Mouse (Mus musculus) forebrain, embryonic 14.5 days (tissue): ENCODE results near the gene Kcnma1. TPM values are rescaled to one million over a fixed set of nuclear protein-coding genes. Genes with fewer than 3 reads are reported as not detected.
A peak's percentile ranks its signal among the peaks of the same experiment; 100 is the strongest.

Experiments used
- ATAC-seq: fragments of 200-750 bp; cut with Nextera tagmentation; 2 replicates; pipeline ENCODE4 v1.8.0; 2017; ENCODE audit warnings: mild to moderate bottlenecking, moderate library complexity
- DNase-seq: peaks from one replicate; pipeline ENCODE4 v3.0.0-alpha.2; 2015; ENCODE audit warnings: low spot score
- H3K27ac ChIP-seq: fragments of 300-500 bp; sonication (generic); 2 replicates; pipeline ENCODE4 v1.5.1; 2014; ENCODE audit warnings: low read depth, mild to moderate bottlenecking, control low read depth, low read length, moderate library complexity
- H3K27me3 ChIP-seq: fragments of 300-500 bp; sonication (generic); replicated peaks from 2 replicates; pipeline ENCODE4 v1.6.1; 2014; ENCODE audit warnings: low read length, control low read depth, mixed read lengths; ENCODE audit not compliant: control insufficient read depth, insufficient read depth
- H3K36me3 ChIP-seq: fragments of 300-500 bp; sonication (generic); 2 replicates; pipeline ENCODE4 v1.6.1; 2014; ENCODE audit warnings: low read length, control low read depth; ENCODE audit not compliant: control insufficient read depth, insufficient read depth
- H3K4me1 ChIP-seq: fragments of 300-500 bp; sonication (generic); 2 replicates; pipeline ENCODE4 v1.6.1; 2014; ENCODE audit warnings: antibody characterized with exemption, low read length, control low read depth; ENCODE audit not compliant: control insufficient read depth, insufficient read depth
- H3K4me2 ChIP-seq: fragments of 300-500 bp; sonication (generic); 2 replicates; pipeline ENCODE4 v1.6.1; 2014; ENCODE audit warnings: mild to moderate bottlenecking, control low read depth, low read length
- H3K4me3 ChIP-seq: fragments of 300-500 bp; sonication (generic); 2 replicates; pipeline ENCODE4 v1.5.1; 2014; ENCODE audit warnings: low read depth, low read length, control low read depth
- H3K9ac ChIP-seq: fragments of 300-500 bp; sonication (generic); 2 replicates; pipeline ENCODE4 v1.6.1; 2014; ENCODE audit warnings: mild to moderate bottlenecking, low read length, control low read depth, moderate library complexity
- H3K9me3 ChIP-seq: fragments of 300-500 bp; sonication (generic); replicated peaks from 2 replicates; pipeline ENCODE4 v1.6.1; 2016; ENCODE audit warnings: low read length, control low read depth, mixed read lengths; ENCODE audit not compliant: control insufficient read depth
- WGBS: fragments of 180-500 bp; shearing (Covaris S2); extraction: QIAGEN DNeasy Blood & Tissue Kit; methylation state at CpG from one replicate; pipeline ENCODE4 v1.1.7; 2014; 5-methylcytosine and 5-hydroxymethylcytosine counted together
- polyA plus RNA-seq: library from polyadenylated mRNA; unstranded; fragments of >200 nt; fragmentation: Nextera tagmentation; extraction: Ambion mirVana; gene quantifications from 2 replicates; pipeline ENCODE4 v1.2.1, GENCODE M21; 2014

Gene Kcnma1
- polyA plus RNA-seq, 1 experiment from 2014 or later = 6.6 TPM

GRCm38 (mm10) chr14:23643162-23643561 lies 371.1 kb downstream of the Kcnma1 start:
- Histone ChIP-seq H3K9me3 (no peaks in the 10 kb centered on the region), H3K27ac (no peak overlapping the region), H3K4me3 (no peak overlapping the region), H3K27me3 (no peaks in the 10 kb centered on the region), H3K9ac (no peak overlapping the region), H3K4me2 (no peak overlapping the region), H3K36me3 (no peaks in the 10 kb centered on the region), H3K4me1 (no peaks in the 10 kb centered on the region)
- 90% methylated on average over 3 of the region's 3 CpGs for WGBS
- DNase-seq (peak; percentile 6), ATAC-seq (no peak)

- no peak overlapping the region for H3K27ac ChIP-seq
- DNase-seq (no peak), ATAC-seq (no peak)
- H3K4me2 ChIP-seq = no peak overlapping the region
- no peaks in the 10 kb centered on the region for H3K27me3 ChIP-seq
- no peaks in the 10 kb centered on the region for H3K36me3 ChIP-seq
- H3K9me3 ChIP-seq = no peaks in the 10 kb centered on the region
- H3K4me1 ChIP-seq = no peaks in the 10 kb centered on the region
- no peak overlapping the region for H3K4me3 ChIP-seq
- no peak overlapping the region for H3K9ac ChIP-seq
- WGBS = 55% methylated on average over 2 of the region's 2 CpGs
Measured at GRCm38 (mm10) chr14:23640665-23641064, 373.6 kb downstream of the Kcnma1 start.

- WGBS = 72% methylated on average over 3 of the region's 3 CpGs
Measured at GRCm38 (mm10) chr14:23638078-23638695, 376.1 kb downstream of the Kcnma1 start.

GRCm38 (mm10) chr14:23635903-23636302 lies 378.4 kb downstream of the Kcnma1 start:
- Histone ChIP-seq H3K4me3 (no peak overlapping the region), H3K27me3 (no peaks in the 10 kb centered on the region), H3K36me3 (no peaks in the 10 kb centered on the region), H3K4me1 (no peaks in the 10 kb centered on the region), H3K4me2 (no peak overlapping the region), H3K27ac (no peak overlapping the region), H3K9ac (no peak overlapping the region), H3K9me3 (no peaks in the 10 kb centered on the region)
- no peak for DNase-seq
- WGBS = 61% methylated on average over 4 of the region's 4 CpGs
- no peak for ATAC-seq

More at GRCm38 (mm10) chr14:23638078-23638695, 376.1 kb downstream of the Kcnma1 start:
- Histone ChIP-seq H3K27ac (no peak overlapping the region), H3K36me3 (no peaks in the 10 kb centered on the region), H3K27me3 (no peaks in the 10 kb centered on the region), H3K9ac (no peak overlapping the region), H3K4me2 (no peak overlapping the region), H3K4me1 (no peaks in the 10 kb centered on the region), H3K4me3 (no peak overlapping the region), H3K9me3 (no peaks in the 10 kb centered on the region)
- no peak for ATAC-seq
- no peak for DNase-seq

- H3K27ac ChIP-seq = no peak overlapping the region
- no peak overlapping the region for H3K4me2 ChIP-seq
- H3K9ac ChIP-seq = no peak overlapping the region
- H3K27me3 ChIP-seq = no peaks in the 10 kb centered on the region
- WGBS = 94% methylated on average over 5 of the region's 5 CpGs
- no peaks in the 10 kb centered on the region for H3K9me3 ChIP-seq
- H3K4me1 ChIP-seq = no peaks in the 10 kb centered on the region
- DNase-seq (no peak), ATAC-seq (no peak)
- no peaks in the 10 kb centered on the region for H3K36me3 ChIP-seq
- H3K4me3 ChIP-seq = no peak overlapping the region
Measured at GRCm38 (mm10) chr14:23633011-23633595, 381.2 kb downstream of the Kcnma1 start.

- no peak overlapping the region for H3K9ac ChIP-seq
- H3K9me3 ChIP-seq = no peaks in the 10 kb centered on the region
- no peak overlapping the region for H3K27ac ChIP-seq
- no peak overlapping the region for H3K4me2 ChIP-seq
- H3K4me3 ChIP-seq = no peak overlapping the region
- DNase-seq = no peak
- no peak for ATAC-seq
- H3K27me3 ChIP-seq = no peaks in the 10 kb centered on the region
- no peaks in the 10 kb centered on the region for H3K36me3 ChIP-seq
- no peaks in the 10 kb centered on the region for H3K4me1 ChIP-seq
- WGBS = 78% methylated on average over 6 of the region's 6 CpGs
Measured at GRCm38 (mm10) chr14:23626925-23627324, 387.4 kb downstream of the Kcnma1 start.

- Histone ChIP-seq H3K4me1 (no peaks in the 10 kb centered on the region), H3K9me3 (no peaks in the 10 kb centered on the region), H3K27me3 (no peaks in the 10 kb centered on the region), H3K4me2 (no peak overlapping the region), H3K9ac (no peak overlapping the region), H3K4me3 (no peak overlapping the region), H3K27ac (no peak overlapping the region), H3K36me3 (no peaks in the 10 kb centered on the region)
- ATAC-seq (no peak), DNase-seq (no peak)
- 40% methylated on average over 2 of the region's 2 CpGs for WGBS
Measured at GRCm38 (mm10) chr14:23626114-23626513, 388.2 kb downstream of the Kcnma1 start.

- no peaks in the 10 kb centered on the region for H3K27me3 ChIP-seq
- H3K9ac ChIP-seq = no peak overlapping the region
- ATAC-seq = no peak
- H3K9me3 ChIP-seq = no peaks in the 10 kb centered on the region
- 97% methylated on average over 6 of the region's 6 CpGs for WGBS
- no peak overlapping the region for H3K4me2 ChIP-seq
- no peaks in the 10 kb centered on the region for H3K4me1 ChIP-seq
- no peak overlapping the region for H3K27ac ChIP-seq
- DNase-seq = no peak
- no peak overlapping the region for H3K4me3 ChIP-seq
- H3K36me3 ChIP-seq = no peaks in the 10 kb centered on the region
Measured at GRCm38 (mm10) chr14:23625436-23625835, 388.9 kb downstream of the Kcnma1 start.

GRCm38 (mm10) chr14:23624455-23624854 lies 389.8 kb downstream of the Kcnma1 start:
- WGBS = 66% methylated on average over 1 of the region's 1 CpGs
- ATAC-seq (no peak), DNase-seq (no peak)

More at GRCm38 (mm10) chr14:23624455-23624854, 389.8 kb downstream of the Kcnma1 start:
- Histone ChIP-seq H3K4me3 (no peak overlapping the region), H3K27ac (no peak overlapping the region), H3K27me3 (no peaks in the 10 kb centered on the region), H3K9me3 (no peaks in the 10 kb centered on the region), H3K9ac (no peak overlapping the region), H3K4me2 (no peak overlapping the region), H3K36me3 (no peaks in the 10 kb centered on the region), H3K4me1 (no peaks in the 10 kb centered on the region)
